Mouse (Mus musculus) stomach, embryonic 14.5 days (tissue): ENCODE data around the gene Slc17a8. TPM values are rescaled to one million over a fixed set of nuclear protein-coding genes. Genes with fewer than 3 reads are reported as not detected.
"Not testable (repeated sequence)": the region's sequence is repeated elsewhere in the genome, so short reads cannot be mapped to it uniquely, and the experiment has no call there.

Experiments
- ATAC-seq: fragments of 200-750 bp; cut with Nextera tagmentation; 2 replicates; pipeline ENCODE4 v1.8.0; 2017; ENCODE audit warnings: low read depth, moderate TSS enrichment; ENCODE audit not compliant: insufficient number of reproducible peaks, insufficient read depth, low FRiP score
- H3K27ac ChIP-seq: fragments of 300-500 bp; sonication (generic); 2 replicates; pipeline ENCODE4 v1.5.1; 2014; ENCODE audit warnings: mild to moderate bottlenecking, low read length, moderate library complexity, mixed read lengths
- H3K27me3 ChIP-seq: fragments of 300-500 bp; sonication (generic); 2 replicates; pipeline ENCODE4 v1.6.1; 2014; ENCODE audit warnings: low read length, control low read depth, mixed read lengths; ENCODE audit not compliant: control insufficient read depth, insufficient read depth
- H3K36me3 ChIP-seq: fragments of 300-500 bp; sonication (generic); 2 replicates; pipeline ENCODE4 v1.6.1; 2014; ENCODE audit warnings: mild to moderate bottlenecking, control low read depth, low read length, moderate library complexity, mixed read lengths; ENCODE audit not compliant: control insufficient read depth, insufficient read depth
- H3K4me1 ChIP-seq: fragments of 300-500 bp; sonication (generic); 2 replicates; pipeline ENCODE4 v1.6.1; 2014; ENCODE audit warnings: low read length, control low read depth, mixed read lengths; ENCODE audit not compliant: control insufficient read depth, insufficient read depth
- H3K4me2 ChIP-seq: fragments of 300-500 bp; sonication (generic); replicated peaks from 2 replicates; pipeline ENCODE4 v1.6.1; 2014; ENCODE audit warnings: low read depth, low read length, control low read depth
- H3K4me3 ChIP-seq: fragments of 300-500 bp; sonication (generic); 2 replicates; pipeline ENCODE4 v1.5.1; 2014; ENCODE audit warnings: low read depth, low read length, control low read depth
- H3K9ac ChIP-seq: fragments of 300-500 bp; sonication (generic); replicated peaks from 2 replicates; pipeline ENCODE4 v1.6.1; 2014; ENCODE audit warnings: low read depth, mild to moderate bottlenecking, control low read depth, low read length, moderate library complexity, mixed read lengths
- H3K9me3 ChIP-seq: fragments of 300-500 bp; sonication (generic); 2 replicates; pipeline ENCODE4 v1.6.1; 2016; ENCODE audit warnings: low read depth, low read length, control low read depth; ENCODE audit not compliant: control insufficient read depth
- WGBS: fragments of 180-500 bp; shearing (Covaris S2); extraction: QIAGEN DNeasy Blood & Tissue Kit; methylation state at CpG from one replicate; pipeline ENCODE4 v1.1.7; 2014; 5-methylcytosine and 5-hydroxymethylcytosine counted together
- polyA plus RNA-seq: library from polyadenylated mRNA; unstranded; fragments of >200 nt; fragmentation: Nextera tagmentation; extraction: Ambion mirVana; gene quantifications from 2 replicates; pipeline ENCODE4 v1.2.1, GENCODE M21; 2014

Slc17a8 gene
- polyA plus RNA-seq, 1 experiment from 2014 or later = not detected

DNA sequence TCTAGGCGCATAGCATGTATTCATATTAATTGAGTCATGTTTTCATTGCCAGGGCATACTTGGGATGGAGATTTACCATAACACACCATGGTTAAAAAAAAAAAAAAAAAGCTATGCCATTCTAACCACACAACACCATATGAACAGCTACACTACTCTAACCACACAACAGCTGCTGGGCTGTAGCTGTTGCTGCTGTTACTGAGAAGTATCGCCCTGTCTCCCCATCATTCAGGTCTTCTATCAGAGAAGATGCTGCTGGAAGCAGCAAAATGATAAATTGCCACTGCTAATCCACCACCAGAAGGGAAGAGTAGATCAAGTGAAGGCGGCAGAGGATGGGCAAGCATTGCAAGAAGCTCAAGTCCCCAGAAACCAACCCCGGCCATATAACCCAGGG, 42.3 kb downstream of the Slc17a8 start:
- WGBS = 81% methylated on average over 4 of the region's 4 CpGs
- no peak overlapping the region for H3K4me2 ChIP-seq
- ATAC-seq = no peak
- H3K4me1 ChIP-seq = no peaks in the 10 kb centered on the region
- H3K27ac ChIP-seq = no peak overlapping the region
- no peaks in the 10 kb centered on the region for H3K27me3 ChIP-seq
- no peak overlapping the region for H3K9ac ChIP-seq
- H3K9me3 ChIP-seq = no peaks in the 10 kb centered on the region
- H3K4me3 ChIP-seq = no peak overlapping the region
- no peaks in the 10 kb centered on the region for H3K36me3 ChIP-seq

- Histone ChIP-seq H3K9me3 (no peaks in the 10 kb centered on the region), H3K4me3 (no peak overlapping the region), H3K4me2 (no peak overlapping the region), H3K9ac (no peak overlapping the region), H3K27me3 (no peaks in the 10 kb centered on the region), H3K36me3 (no peaks in the 10 kb centered on the region), H3K27ac (no peak overlapping the region), H3K4me1 (no peaks in the 10 kb centered on the region)
- 78% methylated on average over 3 of the region's 3 CpGs for WGBS
- ATAC-seq = no peak
Measured at GRCm38 (mm10) chr10:89577666-89578065, 43.4 kb downstream of the Slc17a8 start.

DNA sequence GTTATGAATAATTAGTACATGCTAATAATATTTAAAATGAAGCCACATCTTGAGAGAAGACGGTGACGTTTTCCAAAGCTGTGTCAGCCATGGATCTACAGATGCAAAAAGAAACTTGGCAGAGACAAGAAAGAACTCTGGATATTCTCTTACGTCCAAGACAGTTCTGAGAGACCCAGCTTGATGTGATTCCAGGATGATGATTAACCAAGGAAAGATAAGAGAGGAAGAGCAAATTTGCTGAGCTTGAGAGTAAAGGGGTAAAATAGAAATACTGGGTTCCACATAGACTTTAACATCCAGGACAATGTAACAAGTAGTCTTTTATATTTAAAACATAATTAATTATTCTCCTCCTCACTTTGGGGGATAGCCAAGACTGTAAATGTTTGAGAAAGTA, 47.6 kb downstream of the Slc17a8 start:
- 58% methylated on average over 3 of the region's 3 CpGs for WGBS
- ATAC-seq = no peak

DNA sequence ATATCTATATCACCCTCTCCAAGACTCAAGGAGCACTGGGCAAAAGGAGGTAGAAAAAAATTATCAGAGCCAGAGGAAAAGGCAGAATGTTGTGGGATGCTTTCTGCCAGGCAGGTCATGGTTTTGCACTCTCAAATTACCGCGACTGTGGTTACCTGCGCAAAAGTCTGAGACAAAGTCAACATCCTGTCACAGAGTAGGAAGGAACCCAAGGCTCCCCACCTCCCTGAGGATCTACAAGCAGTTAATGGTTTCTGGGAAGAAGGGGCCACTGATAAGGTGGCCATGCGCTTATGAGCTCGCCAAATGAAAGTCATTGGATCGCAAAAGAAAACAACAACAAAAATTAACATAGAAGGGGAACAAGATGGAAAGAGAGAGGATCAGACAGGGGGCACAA, 48.1 kb downstream of the Slc17a8 start:
- 73% methylated on average over 6 of the region's 6 CpGs for WGBS
- no peaks in the 10 kb centered on the region for H3K9me3 ChIP-seq
- no peak overlapping the region for H3K9ac ChIP-seq
- H3K4me2 ChIP-seq = no peak overlapping the region
- no peak overlapping the region for H3K4me3 ChIP-seq
- no peak overlapping the region for H3K27ac ChIP-seq
- H3K4me1 ChIP-seq = no peaks in the 10 kb centered on the region
- no peak for ATAC-seq
- H3K36me3 ChIP-seq = no peaks in the 10 kb centered on the region
- H3K27me3 ChIP-seq = no peaks in the 10 kb centered on the region

More for the DNA sequence above, 47.6 kb downstream of the Slc17a8 start:
- no peaks in the 10 kb centered on the region for H3K4me1 ChIP-seq
- H3K27me3 ChIP-seq = no peaks in the 10 kb centered on the region
- H3K4me3 ChIP-seq = no peak overlapping the region
- no peak overlapping the region for H3K9ac ChIP-seq
- H3K9me3 ChIP-seq = no peaks in the 10 kb centered on the region
- no peak overlapping the region for H3K27ac ChIP-seq
- H3K36me3 ChIP-seq = no peaks in the 10 kb centered on the region
- no peak overlapping the region for H3K4me2 ChIP-seq

GRCm38 (mm10) chr10:89567391-89567790, 53.7 kb downstream of the Slc17a8 start:
- 90% methylated on average over 2 of the region's 2 CpGs for WGBS
- H3K4me3 ChIP-seq = no peak overlapping the region
- no peak for ATAC-seq
- no peak overlapping the region for H3K27ac ChIP-seq
- H3K4me2 ChIP-seq = no peak overlapping the region
- no peaks in the 10 kb centered on the region for H3K36me3 ChIP-seq
- H3K9ac ChIP-seq = no peak overlapping the region
- H3K9me3 ChIP-seq = no peaks in the 10 kb centered on the region
- no peaks in the 10 kb centered on the region for H3K27me3 ChIP-seq
- no peaks in the 10 kb centered on the region for H3K4me1 ChIP-seq

DNA sequence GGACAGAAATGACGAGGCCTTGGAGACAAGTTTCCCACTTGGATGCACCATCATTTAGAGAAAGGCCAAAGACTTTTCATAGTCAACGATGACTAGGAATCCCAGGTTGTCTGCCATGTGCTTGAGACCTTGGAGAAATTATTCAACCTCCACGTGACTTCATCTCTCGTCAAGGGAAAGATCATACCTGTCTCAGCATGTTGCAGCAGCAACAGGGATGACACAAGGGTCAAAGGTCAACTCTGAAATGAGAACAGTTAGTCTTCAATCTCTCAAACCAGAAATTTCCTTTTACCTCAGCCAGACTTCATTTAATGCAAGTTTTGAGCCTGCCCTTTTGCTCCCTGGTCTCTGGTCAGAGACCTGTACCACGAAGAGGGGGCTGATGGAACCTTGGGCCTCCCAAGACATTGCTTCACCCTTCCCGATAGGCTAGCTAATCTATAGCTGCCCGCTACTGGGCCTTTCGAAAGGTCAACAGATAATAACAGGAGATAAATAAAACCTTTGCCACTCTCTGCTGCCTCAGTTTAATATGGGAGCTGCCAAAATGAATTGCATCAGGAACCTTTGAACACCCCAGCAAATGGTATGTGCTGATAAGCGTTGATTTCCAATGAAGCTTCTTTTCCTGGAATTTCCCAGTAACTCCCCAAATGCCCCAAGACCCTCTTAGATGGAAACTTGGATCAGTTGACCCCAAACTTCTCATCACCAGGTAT, 55.6 kb downstream of the Slc17a8 start:
- Histone ChIP-seq H3K27me3 (no peaks in the 10 kb centered on the region), H3K4me1 (no peaks in the 10 kb centered on the region), H3K4me3 (no peak overlapping the region), H3K27ac (no peak overlapping the region), H3K9me3 (no peaks in the 10 kb centered on the region), H3K9ac (no peak overlapping the region), H3K36me3 (no peaks in the 10 kb centered on the region), H3K4me2 (no peak overlapping the region)
- no peak for ATAC-seq
- WGBS = 81% methylated on average over 9 of the region's 9 CpGs

DNA sequence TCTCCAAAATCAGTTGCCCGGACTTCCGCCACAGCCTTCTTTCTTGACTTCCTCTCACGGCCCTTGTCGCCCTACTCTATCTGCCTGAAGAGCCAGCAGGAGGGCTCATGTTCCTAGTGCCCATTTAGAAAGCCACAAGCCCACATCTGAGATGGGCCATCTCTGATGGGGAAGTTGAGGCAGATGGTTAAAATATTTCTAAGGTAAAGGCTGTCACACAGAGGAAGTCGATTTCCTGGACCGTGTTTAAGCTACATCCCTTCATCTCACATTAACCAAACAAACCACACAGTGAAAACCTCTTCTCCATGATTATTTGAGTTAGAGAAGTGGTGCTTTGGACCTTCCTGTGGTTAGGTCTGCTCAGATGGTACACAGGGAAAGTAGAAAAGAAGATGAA, 58.9 kb downstream of the Slc17a8 start:
- Histone ChIP-seq H3K27ac (no peak overlapping the region), H3K9me3 (no peaks in the 10 kb centered on the region), H3K4me3 (no peak overlapping the region), H3K4me2 (no peak overlapping the region), H3K27me3 (no peaks in the 10 kb centered on the region), H3K4me1 (no peaks in the 10 kb centered on the region), H3K9ac (no peak overlapping the region), H3K36me3 (no peaks in the 10 kb centered on the region)
- ATAC-seq = no peak
- 84% methylated on average over 6 of the region's 6 CpGs for WGBS

DNA sequence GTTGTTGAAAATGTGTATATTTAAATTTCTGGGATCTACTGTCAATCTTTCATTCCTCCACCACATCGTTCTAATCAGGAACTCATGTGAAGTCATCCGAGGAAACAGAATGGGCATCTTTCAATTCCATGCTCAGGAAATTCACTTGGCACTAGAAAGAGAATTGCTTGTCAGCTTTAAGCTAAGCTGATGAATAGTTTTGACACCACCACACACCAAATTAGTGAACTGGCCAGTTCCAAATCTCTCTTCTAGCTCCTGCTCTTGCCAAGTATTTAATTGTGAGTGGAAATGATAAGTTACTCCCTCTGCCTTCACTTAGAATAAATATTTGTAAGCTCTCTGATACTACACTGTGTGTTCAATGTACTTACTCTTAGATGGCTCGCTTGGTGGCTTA, 61.7 kb downstream of the Slc17a8 start:
- Histone ChIP-seq H3K4me2 (no peak overlapping the region), H3K36me3 (no peaks in the 10 kb centered on the region), H3K27me3 (no peaks in the 10 kb centered on the region), H3K9me3 (no peaks in the 10 kb centered on the region), H3K9ac (no peak overlapping the region), H3K27ac (no peak overlapping the region), H3K4me1 (no peaks in the 10 kb centered on the region), H3K4me3 (no peak overlapping the region)
- WGBS = 50% methylated on average over 3 of the region's 3 CpGs
- ATAC-seq = no peak

DNA sequence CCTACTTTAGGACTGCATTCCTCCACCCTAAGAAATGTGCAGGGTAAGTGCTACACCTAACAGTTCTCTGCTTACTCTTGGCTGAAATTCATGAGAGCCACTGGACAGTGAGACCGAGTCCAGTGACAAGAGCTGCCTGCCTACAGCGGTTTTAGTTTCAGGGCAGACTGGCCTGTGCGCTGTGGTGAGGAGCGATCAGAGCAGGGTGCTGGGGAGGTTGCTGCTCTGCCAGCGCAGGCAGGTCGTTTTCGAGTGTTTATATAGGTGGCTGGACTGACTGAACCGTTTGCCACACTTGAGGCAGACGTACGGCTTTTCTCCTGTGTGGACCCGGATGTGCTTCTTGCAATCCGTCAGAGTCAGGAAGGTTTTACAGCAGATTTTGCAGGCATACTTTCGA, 66.2 kb downstream of the Slc17a8 start:
- 54% methylated on average over 13 of the region's 13 CpGs for WGBS
- not testable (repeated sequence) for H3K4me1 ChIP-seq, H3K27me3 ChIP-seq, H3K4me2 ChIP-seq, H3K9me3 ChIP-seq, H3K4me3 ChIP-seq, H3K36me3 ChIP-seq, H3K27ac ChIP-seq, H3K9ac ChIP-seq, ATAC-seq
